Mouse (Mus musculus) embryo, embryonic 10 days (tissue): Measurements from ENCODE around the gene Ncam1.

Source experiments
- DNase-seq: peaks from one replicate; pipeline ENCODE4 v3.0.0-alpha.2; 2015; ENCODE audit warnings: low spot score

Gene Ncam1

DNA sequence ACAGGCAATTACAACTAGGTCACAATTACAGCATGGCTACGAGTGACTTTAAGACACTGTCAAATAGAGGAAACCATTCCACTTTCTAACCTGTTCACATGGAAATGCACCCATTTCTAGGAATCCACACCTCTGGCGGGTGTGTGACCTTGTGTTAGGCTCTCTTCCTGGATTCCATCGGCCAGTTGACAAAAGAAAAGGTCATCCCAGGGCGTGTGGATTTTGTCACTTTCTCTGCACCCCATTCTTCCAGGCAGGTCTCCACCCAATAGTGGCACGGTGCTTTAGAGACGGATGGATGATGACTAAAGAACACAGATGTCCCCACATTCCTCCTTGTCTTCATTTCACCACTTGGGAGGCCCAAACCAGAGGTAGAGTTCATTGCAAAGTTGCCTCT, 47.3 kb downstream of the Ncam1 start:
- DNase-seq = no peak

DNA sequence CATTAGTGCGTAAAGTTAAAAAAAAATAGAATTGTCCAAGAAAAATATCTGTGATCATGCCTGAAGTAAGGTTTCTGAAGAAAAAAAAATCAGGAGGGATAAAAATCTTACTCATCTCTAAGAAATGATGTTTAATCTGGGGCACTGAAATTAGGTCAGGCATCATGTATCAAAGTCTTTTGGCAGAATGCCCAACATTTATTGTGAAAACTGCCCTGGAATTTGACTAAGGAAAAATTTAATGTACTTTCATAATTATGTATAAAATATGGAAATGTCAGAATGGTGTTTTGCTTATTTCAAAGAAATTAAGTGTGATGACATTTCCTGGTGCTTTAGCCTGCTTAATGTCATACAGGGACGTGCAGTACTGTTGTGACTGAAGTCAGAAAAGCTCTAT, 52.5 kb downstream of the Ncam1 start:
- no peak for DNase-seq

DNA sequence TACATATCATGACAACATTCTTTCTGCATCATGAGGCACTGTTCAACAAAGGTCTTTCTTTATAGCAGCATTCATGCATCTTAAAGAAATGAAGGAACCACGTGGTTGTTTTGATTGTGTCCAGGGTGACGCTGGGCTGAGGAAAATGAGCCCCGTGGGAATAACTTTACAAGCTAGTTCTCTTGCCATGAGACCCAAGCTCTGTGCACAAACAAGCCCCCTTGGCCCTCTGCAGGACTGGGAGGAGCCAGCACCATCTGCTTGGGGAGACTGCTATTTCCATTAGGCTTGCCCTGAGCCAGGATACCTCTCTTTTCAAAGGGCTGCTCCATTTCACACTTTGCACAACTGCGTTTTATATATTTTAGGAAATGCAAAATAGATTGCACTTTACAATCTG, 53.0 kb downstream of the Ncam1 start:
- DNase-seq = peak; percentile 46

DNA sequence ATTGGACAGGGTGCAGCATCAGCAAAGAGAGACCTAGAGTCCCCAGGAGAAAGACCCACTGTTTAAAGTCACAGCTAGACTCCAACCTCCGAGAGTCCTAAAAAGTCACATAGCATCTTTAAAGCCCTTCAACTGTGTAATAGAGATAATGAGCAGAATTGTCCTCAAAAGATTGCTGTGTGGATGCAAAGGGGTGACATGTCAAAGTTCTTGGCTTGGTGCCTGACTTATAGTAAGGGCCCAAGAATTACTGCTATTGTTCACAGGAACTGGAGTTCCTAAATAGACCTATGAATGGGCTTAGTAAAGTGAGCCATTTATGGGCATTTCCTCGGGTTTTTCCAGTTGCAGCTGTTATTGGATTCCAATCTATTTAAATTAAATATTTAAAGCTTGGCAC, 54.4 kb downstream of the Ncam1 start:
- no peak for DNase-seq

DNA sequence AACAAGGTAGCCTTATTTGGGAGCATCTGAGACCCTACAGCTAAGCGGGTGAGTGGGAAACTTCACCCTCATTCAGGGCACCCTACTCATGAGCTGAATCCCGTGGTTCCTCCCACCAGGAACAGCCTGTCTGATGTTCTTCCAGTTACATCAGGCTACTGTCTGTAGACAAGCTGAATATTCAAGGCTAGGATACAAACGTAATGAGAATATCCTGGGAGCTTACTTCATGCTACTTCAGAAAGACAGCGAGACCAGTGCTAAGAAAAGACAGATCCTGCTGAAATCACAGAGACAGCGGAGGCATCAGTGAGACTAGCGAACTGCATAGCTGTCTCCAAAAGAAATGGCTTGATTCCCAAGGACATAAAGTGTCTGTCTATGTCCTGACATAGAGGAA, 58.8 kb downstream of the Ncam1 start:
- no peak for DNase-seq

DNA sequence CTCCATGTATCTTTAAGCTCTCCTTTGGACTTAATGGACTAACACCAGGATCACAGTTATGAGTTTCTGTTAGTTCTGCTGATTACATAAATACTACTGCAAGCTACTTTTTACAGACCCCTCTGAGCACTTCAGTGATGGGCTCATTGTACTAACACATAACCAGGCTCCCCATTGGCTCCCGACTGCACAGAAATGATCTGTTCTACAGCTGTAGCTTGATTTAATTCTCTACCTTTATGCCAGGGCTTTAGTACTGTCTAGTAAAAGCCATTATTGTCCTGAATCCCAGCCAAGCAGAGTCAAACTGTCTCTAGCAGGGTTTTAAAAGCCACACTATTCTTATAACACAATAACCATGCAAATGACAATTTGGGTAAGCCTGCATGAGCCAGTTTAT, 60.2 kb downstream of the Ncam1 start:
- DNase-seq = no peak

DNA sequence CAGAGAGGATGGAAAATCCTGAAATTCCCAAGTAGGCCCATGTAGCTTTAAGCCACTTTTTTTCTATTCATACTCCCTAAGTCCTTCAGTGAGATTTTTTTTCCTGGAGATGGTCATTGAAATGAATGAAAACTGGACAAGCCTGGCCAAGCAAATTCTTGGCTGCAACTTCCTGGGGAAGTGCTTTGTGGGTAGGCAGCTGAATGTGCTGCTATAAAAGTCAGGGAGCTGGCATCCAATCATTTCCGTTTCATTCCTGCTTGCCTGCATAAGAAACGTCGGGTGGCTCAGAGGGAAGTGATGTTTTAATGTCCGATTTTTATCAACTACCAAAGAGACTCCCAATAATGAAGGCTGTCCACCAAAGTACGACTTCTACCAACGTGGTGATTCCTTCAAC, 61.6 kb downstream of the Ncam1 start:
- DNase-seq = no peak

DNA sequence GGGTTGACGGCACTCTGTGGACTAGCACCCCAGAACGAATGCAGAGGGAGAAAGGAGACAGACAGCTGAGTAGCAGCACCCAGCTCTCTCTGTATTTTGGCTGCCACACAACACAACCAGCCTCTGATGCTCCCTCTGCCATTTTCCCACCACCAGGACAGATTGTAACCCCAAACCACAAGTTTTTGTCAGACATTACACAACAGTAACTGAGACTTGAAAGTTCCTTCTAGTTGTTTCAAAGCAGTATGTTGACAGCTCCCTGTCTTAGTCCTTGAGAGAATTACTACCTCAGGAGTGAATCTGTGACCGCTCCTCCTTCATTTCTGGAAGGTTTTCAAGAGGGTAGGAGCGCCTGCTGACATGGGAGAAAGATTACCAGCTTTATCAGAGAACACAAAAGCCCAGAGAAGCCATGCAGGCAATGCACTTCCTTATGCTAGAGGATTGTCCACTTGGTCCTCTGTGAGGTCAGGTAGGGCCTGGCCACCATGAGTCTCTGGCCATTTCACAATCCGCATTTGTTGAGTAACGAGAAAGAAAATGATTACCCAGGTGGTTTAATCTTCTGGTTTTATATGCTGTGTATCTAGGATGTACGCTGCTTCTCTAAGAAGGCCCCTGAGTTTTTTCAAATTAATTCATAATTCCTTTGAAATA, 64.2 kb downstream of the Ncam1 start:
- no peak for DNase-seq

DNA sequence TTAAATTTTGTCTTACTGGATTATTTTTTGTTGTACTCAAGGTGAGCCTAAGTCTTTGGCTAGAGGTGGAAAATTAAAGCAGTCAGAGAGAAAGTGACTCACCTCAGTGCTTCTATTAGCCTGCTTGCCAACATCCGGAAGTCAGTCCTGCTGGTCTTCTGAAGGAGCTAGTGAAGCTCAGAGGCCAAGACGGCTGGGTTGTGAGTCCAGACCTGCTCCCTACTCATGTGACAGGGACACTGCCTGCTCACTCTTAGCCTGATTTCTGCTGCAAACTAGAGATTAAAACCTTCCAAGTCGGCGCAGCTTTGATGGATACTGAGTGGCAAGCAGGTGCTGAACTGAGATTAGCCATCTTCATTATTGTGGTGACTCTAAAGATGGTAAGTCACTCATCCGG, 65.0 kb downstream of the Ncam1 start:
- DNase-seq = no peak

DNA sequence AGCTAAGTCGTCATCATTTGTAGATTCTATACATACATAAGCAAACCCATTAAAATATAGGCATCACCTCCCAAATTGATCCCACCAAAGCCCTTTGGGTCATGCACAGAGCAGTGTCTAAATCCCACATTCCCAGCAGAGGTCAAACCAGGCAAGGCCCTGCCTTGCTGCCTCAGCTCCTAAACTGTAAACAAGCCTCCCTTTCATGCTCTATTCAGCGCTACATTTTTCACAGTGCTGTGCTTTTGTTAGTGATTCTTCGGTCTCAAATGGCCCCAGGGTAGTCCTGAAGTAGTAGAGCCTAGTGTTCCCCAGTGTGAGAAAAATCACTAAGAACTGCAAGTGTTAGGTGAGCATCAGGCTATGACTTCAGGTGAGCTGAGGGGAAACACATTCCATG, 69.2 kb downstream of the Ncam1 start:
- DNase-seq = no peak

DNA sequence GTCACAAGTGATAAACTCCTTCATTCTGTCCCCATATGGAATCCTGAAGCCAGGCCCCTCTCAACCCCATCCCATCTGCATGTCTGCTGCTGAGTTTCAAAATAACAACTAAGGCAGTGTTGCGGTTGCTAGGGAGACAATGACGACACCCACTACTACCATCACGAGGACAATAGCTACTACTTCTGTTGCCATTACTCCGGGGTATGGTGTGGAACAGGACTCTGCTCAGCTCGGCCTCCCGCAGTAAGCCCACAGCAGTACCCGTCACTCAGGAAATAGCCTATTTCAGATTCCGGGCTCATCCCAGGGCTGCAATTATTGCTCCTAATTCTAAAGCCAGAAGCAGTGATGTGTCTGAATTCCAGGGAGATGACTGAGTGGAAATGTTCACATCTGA, 70.5 kb downstream of the Ncam1 start:
- DNase-seq = peak; percentile 41

DNA sequence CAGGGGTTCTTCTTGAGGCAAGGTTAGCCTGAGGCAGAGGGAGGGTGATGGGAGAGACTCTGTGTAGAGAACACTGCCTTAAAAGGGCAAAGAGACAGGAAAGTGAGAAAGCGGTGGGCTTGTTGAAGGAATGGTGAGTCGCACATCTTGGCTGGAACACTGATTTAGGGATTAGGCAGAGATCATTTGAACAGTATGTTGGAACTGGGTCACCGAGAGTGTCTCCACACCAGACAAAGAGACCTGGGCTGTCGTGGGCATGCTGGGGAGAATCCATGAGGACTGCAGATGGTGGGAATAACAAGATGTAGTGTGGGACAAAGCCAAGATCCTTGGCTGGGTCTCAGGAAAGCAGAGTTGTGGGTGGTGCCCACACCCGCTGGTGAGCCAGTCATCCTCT, 76.0 kb downstream of the Ncam1 start:
- no peak for DNase-seq

DNA sequence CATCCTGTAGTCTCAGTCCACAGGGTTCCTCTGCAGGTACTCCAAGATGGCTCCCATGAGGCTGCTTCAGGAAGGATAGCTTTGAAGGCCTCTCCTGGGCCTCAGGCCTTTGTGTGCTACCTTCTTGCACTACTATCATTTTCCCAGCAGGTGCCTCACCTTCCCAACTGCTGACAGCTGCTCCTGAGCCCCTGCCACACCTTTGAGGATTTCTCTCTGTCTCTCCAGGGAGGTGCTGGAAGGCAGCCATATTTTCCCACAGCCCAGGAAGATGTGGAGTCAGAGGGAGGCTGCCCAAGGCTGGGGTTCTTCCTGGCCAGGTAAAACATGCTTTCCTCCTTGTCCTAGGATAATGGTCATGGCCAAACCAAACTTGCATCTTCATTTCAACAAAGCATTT, 83.6 kb downstream of the Ncam1 start:
- no peak for DNase-seq

DNA sequence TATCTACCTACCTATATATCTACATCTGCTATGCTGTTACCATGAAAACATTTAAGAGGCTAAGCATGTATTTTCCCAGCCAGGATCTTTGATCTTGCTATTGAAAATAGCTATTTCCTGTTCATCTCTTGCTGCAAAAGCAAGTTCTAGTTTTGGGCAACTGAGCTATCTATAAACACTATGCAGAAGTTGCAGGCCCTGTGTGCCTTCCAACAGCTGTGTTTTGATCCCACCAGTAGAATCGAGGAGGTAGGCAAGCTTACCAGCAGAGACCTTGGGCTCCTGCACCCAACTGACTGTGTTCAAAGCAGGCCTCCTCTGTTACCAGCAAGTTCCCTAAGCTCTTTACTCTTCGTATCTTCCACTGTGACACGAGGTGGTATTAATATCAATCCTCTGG, 84.6 kb downstream of the Ncam1 start:
- DNase-seq = no peak

DNA sequence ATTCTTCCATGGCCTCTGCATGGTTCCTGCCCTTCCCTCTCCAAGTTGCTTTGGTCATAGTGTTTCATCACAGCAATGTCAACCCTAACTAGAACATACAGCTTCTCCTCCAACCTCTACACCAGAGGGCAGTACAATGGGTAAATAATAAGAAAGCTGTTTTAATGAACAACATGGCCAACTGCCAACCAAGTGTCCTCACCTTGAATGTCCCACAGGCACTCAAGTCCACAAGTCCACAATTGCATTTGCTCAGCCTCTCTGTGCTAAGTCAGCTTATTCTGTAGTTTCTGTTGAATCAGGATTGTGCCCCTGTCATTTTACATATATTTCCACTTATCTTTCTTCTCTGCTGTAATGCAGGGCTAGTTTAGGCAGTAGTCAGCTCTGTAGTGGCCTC, 91.1 kb downstream of the Ncam1 start:
- no peak for DNase-seq

DNA sequence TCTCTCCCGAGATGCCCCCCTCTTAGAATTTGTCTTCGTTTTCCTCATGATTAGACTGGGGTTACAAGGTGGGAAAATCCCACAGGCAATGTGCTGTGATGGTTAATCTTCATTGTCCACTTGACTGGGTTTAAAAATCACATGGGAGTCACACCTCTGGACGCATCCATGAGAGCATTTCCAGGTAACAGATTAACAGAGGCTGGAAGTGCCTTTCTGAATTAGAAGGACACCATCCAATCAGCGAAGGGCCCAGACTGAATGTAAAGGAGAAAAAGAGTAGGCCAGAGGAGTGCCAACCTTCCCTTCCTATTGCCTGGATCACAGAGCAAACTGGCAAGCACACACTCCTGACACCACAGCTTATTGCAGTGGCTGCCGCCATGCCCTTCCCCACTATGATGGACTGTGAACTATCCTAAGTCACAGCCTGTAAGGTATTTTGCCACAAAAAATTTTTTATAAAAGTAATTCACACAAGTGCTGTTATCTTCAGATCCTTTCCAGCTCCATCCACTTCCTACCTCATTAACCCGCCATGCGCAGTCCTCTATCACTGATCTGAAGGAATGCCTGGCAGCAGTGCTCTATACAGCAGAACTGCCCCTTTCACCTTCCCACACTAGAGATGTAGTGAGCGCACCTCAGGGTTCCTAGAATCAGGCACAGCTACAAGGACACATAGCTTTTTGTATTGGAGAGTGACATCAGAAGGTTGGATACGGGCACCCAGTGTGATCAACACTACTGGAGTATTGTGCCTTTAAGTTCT, 94.3 kb downstream of the Ncam1 start:
- no peak for DNase-seq

DNA sequence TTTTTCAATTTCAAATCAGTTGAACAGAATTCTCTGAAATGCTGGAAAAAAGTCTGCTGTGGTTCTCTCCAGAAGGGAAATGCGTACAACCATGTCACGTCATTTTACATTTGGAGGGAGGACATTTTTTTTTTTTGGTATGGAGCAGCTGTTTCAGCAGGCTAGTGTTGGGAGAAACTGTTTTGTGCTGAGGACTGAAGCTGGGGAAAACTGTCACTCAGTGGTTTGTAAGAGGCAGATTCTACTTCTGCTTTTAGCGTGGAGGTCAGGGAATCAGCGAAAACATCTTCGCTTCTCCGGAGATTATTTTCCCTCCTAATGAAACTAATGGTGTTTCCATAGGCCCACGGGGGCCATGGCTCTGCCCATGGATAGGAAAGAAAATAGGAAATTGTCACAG, 103.4 kb downstream of the Ncam1 start:
- DNase-seq = no peak

DNA sequence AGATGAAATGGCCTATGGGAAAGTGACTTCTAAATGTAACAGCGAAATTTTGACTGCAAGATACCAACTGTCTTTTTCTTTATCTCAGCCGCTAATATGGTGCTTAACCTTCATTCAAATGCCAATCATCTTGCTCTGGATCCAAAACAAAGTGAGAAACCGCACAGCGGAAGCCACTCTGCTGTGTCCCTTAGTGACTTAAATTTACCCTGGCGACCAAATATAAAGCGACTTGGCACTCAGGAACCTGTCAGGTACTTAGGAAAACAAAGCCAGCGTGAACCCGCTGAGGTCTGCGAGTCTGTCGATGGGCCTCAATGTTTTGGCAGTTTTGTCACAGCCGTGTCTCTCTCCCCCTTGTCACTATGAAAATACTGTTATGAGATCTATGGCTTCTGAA, 105.9 kb downstream of the Ncam1 start:
- DNase-seq = no peak

DNA sequence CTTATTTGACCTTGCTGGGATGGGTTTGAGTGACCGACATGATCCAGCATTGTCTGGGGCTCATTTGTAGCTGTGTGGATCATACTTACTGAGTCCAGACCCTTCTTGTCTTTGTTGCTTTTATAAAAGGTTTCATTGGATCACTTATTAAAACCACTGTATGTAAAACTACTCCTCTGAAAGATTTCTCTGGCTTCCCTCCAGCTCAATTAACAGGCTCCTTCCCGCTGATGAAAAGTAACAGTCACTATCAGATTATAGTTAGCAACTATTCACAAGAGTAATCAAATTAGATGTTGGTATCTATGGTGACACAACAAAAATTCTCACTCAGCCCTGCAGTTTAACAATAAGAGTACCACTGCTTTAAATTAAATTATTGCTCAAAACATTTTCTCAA, 107.4 kb downstream of the Ncam1 start:
- DNase-seq = no peak

DNA sequence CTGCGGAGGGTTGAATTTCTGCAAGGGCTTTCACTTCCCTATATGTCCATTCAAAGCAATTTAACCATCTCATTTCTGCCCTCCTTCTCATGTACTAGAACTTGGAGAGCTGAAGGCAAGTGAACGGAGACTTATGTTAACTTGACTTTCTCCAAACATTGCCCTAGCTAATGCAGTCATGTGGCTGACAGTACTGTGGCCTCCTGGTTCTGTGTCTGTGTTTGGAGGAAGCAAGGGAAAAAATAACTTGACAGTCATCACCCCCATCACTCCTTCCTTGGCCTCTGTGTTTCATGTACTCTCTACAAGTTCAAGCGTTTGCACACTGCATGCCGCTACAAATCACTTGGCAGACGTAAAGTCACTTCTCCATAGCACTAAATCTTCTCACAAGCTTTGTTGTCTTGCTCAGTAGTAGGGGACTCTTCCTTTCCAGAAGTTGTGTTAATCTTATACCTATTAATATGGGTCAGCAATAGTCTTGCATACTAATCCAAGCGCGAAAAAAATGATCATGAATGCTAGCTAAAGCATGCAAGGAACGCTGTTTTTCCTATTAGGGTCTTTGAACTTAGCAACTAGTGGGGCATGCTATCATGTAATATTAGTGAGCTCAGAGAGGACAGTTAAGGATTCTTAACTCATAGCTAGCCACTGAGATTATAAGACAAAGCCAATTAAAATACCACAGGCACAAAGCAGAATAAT, 115.0 kb downstream of the Ncam1 start:
- DNase-seq = no peak

DNA sequence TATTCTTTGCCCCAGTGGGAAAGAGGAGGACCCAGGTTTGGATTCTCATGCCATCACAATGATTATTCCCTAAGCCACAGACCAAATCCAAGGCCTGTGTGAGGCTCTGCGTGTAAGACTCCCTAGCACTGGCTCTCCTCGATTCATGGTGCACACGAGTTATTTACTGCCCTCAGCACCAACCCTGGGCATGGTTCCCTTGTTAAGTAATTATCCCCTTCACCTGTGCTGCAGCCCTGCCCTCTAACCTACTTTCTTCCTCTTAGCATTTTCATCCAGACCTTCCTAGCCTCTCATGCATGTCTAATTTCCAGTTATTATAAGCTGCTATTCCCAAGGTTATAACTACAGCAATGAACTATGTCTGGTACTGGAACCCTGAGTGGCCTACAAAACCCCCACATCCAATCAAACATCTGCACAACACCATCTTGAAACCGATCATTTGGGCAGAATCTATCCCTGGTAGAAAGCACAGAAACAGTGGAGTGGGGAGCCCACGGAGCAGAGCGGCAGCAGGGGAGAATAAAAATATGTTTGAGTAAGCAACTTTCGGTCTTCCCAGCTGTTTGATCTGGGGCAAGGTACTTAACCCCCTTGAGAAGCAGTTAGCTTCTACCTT, 116.8 kb downstream of the Ncam1 start:
- no peak for DNase-seq

DNA sequence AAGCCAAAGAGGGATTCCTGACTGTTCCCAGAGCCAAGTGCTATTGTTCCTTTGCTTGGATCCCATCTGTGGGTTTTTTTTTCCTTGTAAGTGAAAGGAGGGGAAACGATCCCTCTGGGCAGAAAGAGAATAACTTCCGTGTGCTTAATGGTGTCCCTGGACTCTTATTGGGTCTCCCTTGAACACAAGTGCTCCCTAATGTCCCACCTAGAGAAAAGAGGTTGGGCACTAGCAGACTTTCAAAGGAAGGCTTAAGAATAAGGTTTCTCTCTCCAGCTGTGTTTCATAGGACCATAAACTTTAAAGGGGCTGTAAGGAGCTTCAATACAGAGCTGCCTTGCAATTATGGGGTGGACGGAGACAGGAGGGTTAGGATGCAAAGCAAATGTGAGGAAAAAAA, 119.5 kb downstream of the Ncam1 start:
- DNase-seq = no peak
